13 mouse cellular contexts compared by ENCODE assay signal in the genomic region with DNA sequence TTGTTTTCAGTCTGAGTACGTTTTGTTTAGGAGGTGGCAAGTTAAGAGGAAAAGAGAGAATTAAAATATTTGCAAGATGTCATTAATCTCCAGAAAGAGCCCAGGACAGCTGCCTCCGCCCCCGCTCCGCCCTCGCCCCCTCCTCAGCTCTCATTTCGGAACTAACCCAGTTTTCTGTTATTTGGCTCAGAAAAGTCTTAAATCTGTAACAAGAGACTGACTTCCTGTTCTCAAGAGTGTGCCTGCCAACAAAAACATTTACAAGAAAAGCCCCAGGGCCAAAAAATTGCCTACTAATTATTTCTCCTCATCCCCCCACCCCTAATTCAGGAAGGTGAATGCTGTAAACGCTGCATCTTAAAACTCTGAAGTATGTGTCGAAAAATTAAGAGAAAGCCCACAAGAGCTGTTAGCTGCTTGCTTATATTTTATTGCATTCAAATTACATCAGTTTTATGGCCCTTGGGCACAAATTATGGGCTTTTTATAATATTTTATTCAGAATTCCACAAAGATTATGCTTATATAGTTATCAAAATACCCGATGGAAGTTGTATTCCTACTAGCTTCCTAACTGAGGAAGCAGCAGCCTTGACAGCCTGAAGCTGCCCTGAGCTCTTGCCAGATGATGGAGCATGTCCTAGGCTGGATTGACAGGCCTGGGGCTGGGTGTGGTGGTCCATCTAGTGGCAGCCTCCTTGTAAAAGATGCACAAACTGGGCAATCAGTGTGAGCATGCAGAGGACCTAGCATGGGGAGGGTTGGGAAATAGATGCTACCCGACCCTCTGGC. TPM values are rescaled to one million over a fixed set of nuclear protein-coding genes. Genes with fewer than 3 reads are reported as not detected.
DNase-seq lines count a peak whose midpoint lies in the region; ATAC-seq and TF ChIP-seq lines count a peak whose summit lies in the region.
"Had no signal": no experiment of that assay in that cellular context is flagged by ENCODE, and none has a peak within 500 bp of the region (broad histone marks: within the 10 kb centered on the region; RNA-seq: fewer than 3 reads in every experiment).

No protein-coding gene starts in this region.

- H3K4me2 ChIP-seq in heart, embryonic 11.5 days = no peak overlapping the region
- H3K4me2 ChIP-seq in lung, embryonic 15.5 days = peak overlapping the region; percentile 13; the same call in 1 of the 2 replicates
- H3K4me2 ChIP-seq in myocyte (ENCODE audit: low read depth) = peak overlapping the region; percentile 39
- no peak overlapping the region for H3K4me2 ChIP-seq in midbrain, embryonic 15.5 days
- H3K4me2 ChIP-seq: limb, embryonic 15.5 days had no signal

- H3K4me1 ChIP-seq in heart, adult 2 months (ENCODE audit: control insufficient read depth, insufficient read depth, low read length) = no peaks in the 10 kb centered on the region
- H3K4me1 ChIP-seq in heart, embryonic 11.5 days (ENCODE audit: control insufficient read depth, insufficient read depth, low read length) = peaks cover 7% of the 10 kb centered on the region
- H3K4me1 ChIP-seq in lung, embryonic 15.5 days = peaks cover 5% of the 10 kb centered on the region; the same call in 1 of the 2 replicates
- H3K4me1 ChIP-seq in embryonic fibroblast, embryonic 13.5 days (ENCODE audit: control insufficient read depth, insufficient read depth, low read length) = peaks cover 10% of the 10 kb centered on the region
- no peaks in the 10 kb centered on the region for H3K4me1 ChIP-seq in midbrain, embryonic 15.5 days

- no peak for ATAC-seq in heart, embryonic 11.5 days (replicated peaks; ENCODE audit: insufficient number of reproducible peaks, low FRiP score, low TSS enrichment)
- no peak for ATAC-seq in lung, embryonic 15.5 days (ENCODE audit: borderline replicate concordance, extremely low read depth, low FRiP score, low TSS enrichment)
- no peak for ATAC-seq in midbrain, embryonic 15.5 days (replicated peaks)

- H3K9ac ChIP-seq in heart, adult 2 months (ENCODE audit: low read depth, low read length) = no peak overlapping the region
- no peak overlapping the region for H3K9ac ChIP-seq in heart, embryonic 11.5 days (ENCODE audit: low read depth, low read length)
- no peak overlapping the region for H3K9ac ChIP-seq in lung, embryonic 15.5 days
- no peak overlapping the region for H3K9ac ChIP-seq in midbrain, embryonic 15.5 days
- H3K9ac ChIP-seq: limb, embryonic 15.5 days had no signal

- WGBS in heart, adult 2 months = 40% methylated on average over 10 of the region's 10 CpGs
- 59% methylated on average over 10 of the region's 10 CpGs for WGBS in heart, embryonic 11.5 days (ENCODE audit: insufficient replicate concordance)
- whole genome bisulfite sequencing in lung, embryonic 15.5 days = 41% methylated on average over 10 of the region's 10 CpGs
- WGBS in midbrain, embryonic 15.5 days = 76% methylated on average over 10 of the region's 10 CpGs

- no peak for TF ChIP-seq POLR2A in heart, adult 2 months (IDR thresholded peaks at IDR 0.05; ENCODE audit: insufficient read depth, low read depth, low read length)
- no peak for TF ChIP-seq POLR2A in embryonic fibroblast, embryonic 13.5 days (IDR thresholded peaks at IDR 0.05; ENCODE audit: low read depth, low read length)
- no peak for TF ChIP-seq POLR2A in myocyte (IDR thresholded peaks at IDR 0.05; ENCODE audit: insufficient read length, low read depth)

- no peak overlapping the region for H3K4me3 ChIP-seq in heart, adult 2 months
- H3K4me3 ChIP-seq in heart, embryonic 11.5 days (ENCODE audit: low read depth, low read length) = no peak overlapping the region
- no peak overlapping the region for H3K4me3 ChIP-seq in lung, embryonic 15.5 days
- H3K4me3 ChIP-seq in embryonic fibroblast, embryonic 13.5 days (ENCODE audit: insufficient read depth, low read length) = no peak overlapping the region
- H3K4me3 ChIP-seq in myocyte = no peak overlapping the region
- H3K4me3 ChIP-seq in midbrain, embryonic 15.5 days = no peak overlapping the region
- H3K4me3 ChIP-seq: limb, embryonic 15.5 days had no signal

- no peak for TF ChIP-seq CTCF in heart, adult 2 months (IDR thresholded peaks at IDR 0.05)
- no peak for TF ChIP-seq CTCF in embryonic fibroblast, embryonic 13.5 days (IDR thresholded peaks at IDR 0.05; ENCODE audit: borderline replicate concordance, insufficient read depth, low read length)

- H3K27me3 ChIP-seq in heart, adult 2 months (ENCODE audit: control insufficient read depth, insufficient read depth, low read length) = no peaks in the 10 kb centered on the region
- H3K27me3 ChIP-seq in heart, embryonic 11.5 days (ENCODE audit: control insufficient read depth, insufficient read depth, low read length) = no peaks in the 10 kb centered on the region
- no peaks in the 10 kb centered on the region for H3K27me3 ChIP-seq in lung, embryonic 15.5 days
- no peaks in the 10 kb centered on the region for H3K27me3 ChIP-seq in myocyte (ENCODE audit: control insufficient read depth, insufficient read depth, insufficient read length)
- no peaks in the 10 kb centered on the region for H3K27me3 ChIP-seq in midbrain, embryonic 15.5 days (replicated peaks)

- intact Hi-C loops in heart, adult 2 months (cut with DNase I) = no loop called here

- no peak for TF ChIP-seq EP300 in heart, adult 2 months (IDR thresholded peaks at IDR 0.05; ENCODE audit: insufficient read depth, low read depth, low read length)

- DNase-seq in heart, adult 2 months = no peak
- no peak for DNase-seq in lung, postnatal 14 days
- no peak for DNase-seq in layer of hippocampus, adult 9-11 months
- DNase-seq: adrenal gland, adult 8-10 months; cerebellum, adult 11 months; spleen, adult 18-20 months; thymus, postnatal 14 days had no signal

- H3K36me3 ChIP-seq in heart, adult 2 months (ENCODE audit: control insufficient read depth, insufficient read depth, low read length) = no peaks in the 10 kb centered on the region
- H3K36me3 ChIP-seq in heart, embryonic 11.5 days (ENCODE audit: control insufficient read depth, insufficient read depth, low read length) = no peaks in the 10 kb centered on the region
- no peaks in the 10 kb centered on the region for H3K36me3 ChIP-seq in lung, embryonic 15.5 days
- H3K36me3 ChIP-seq in myocyte (ENCODE audit: control insufficient read depth, insufficient read depth) = no peaks in the 10 kb centered on the region
- no peaks in the 10 kb centered on the region for H3K36me3 ChIP-seq in midbrain, embryonic 15.5 days (replicated peaks)
- H3K36me3 ChIP-seq: limb, embryonic 15.5 days had no signal

- no peaks in the 10 kb centered on the region for H3K9me3 ChIP-seq in heart, embryonic 11.5 days (replicated peaks; ENCODE audit: control insufficient read depth, low read length)
- no peaks in the 10 kb centered on the region for H3K9me3 ChIP-seq in lung, embryonic 15.5 days
- no peaks in the 10 kb centered on the region for H3K9me3 ChIP-seq in midbrain, embryonic 15.5 days
- H3K9me3 ChIP-seq: limb, embryonic 15.5 days had no signal

- H3K27ac ChIP-seq in heart, adult 2 months = peak overlapping the region; percentile 13; the same call in 1 of the 2 replicates
- H3K27ac ChIP-seq in heart, embryonic 11.5 days (ENCODE audit: low read depth, low read length) = no peak overlapping the region
- no peak overlapping the region; the same call in 1 of the 2 replicates for H3K27ac ChIP-seq in lung, embryonic 15.5 days
- peak overlapping the region; percentile 41 for H3K27ac ChIP-seq in embryonic fibroblast, embryonic 13.5 days (ENCODE audit: insufficient read depth, low read length)
- H3K27ac ChIP-seq in midbrain, embryonic 15.5 days = no peak overlapping the region
- H3K27ac ChIP-seq: limb, embryonic 15.5 days had no signal

- no peak overlapping the region for H3ac ChIP-seq in myocyte (ENCODE audit: control insufficient read depth, insufficient read length)

- no peaks in the 10 kb centered on the region for H3K79me2 ChIP-seq in heart, adult 2 months (replicated peaks; ENCODE audit: control insufficient read depth, insufficient read depth, low read length)
- no peaks in the 10 kb centered on the region for H3K79me2 ChIP-seq in myocyte (ENCODE audit: control insufficient read depth, insufficient read depth)

TF ChIP-seq in myocyte, 11 proteins besides CTCF, POLR2A, EP300 and RAD21:
- no peak for TF ChIP-seq E2F4 (IDR thresholded peaks at IDR 0.05; ENCODE audit: insufficient read depth)
- no peak for TF ChIP-seq MYOG (IDR thresholded peaks at IDR 0.05; ENCODE audit: control insufficient read depth in 1 of 3, insufficient read depth in 1 of 3, insufficient read length in 2 of 3, low read depth in 2 of 3)
- TF ChIP-seq USF1 (IDR thresholded peaks at IDR 0.05; ENCODE audit: low read depth) = no peak
- no peak for TF ChIP-seq POLR2AphosphoS2 (IDR thresholded peaks at IDR 0.05; ENCODE audit: insufficient read length, low read depth)
- TF ChIP-seq TCF3 (IDR thresholded peaks at IDR 0.05; ENCODE audit: insufficient read length, low read depth) = no peak
- TF ChIP-seq CEBPB (IDR thresholded peaks at IDR 0.05; ENCODE audit: insufficient read depth, poor library complexity, severe bottlenecking) = peak; percentile 75
- TF ChIP-seq MYOD1 (IDR thresholded peaks at IDR 0.05; ENCODE audit: control insufficient read depth in 1 of 3, insufficient read length in 2 of 3, low read depth in 2 of 3) = peak in 1 of 3 experiments; percentile 27
- no peak for TF ChIP-seq SRF (IDR thresholded peaks at IDR 0.05; ENCODE audit: control insufficient read depth, insufficient read length, low read depth)
- TF ChIP-seq TCF12 (IDR thresholded peaks at IDR 0.05; ENCODE audit: insufficient read depth, poor library complexity, severe bottlenecking) = no peak
- no peak for TF ChIP-seq REST (IDR thresholded peaks at IDR 0.05; ENCODE audit: insufficient read depth, insufficient read length)
- no peak for TF ChIP-seq MAX (IDR thresholded peaks at IDR 0.05; ENCODE audit: low read depth)

RNA-seq across cellular contexts. Expression of a gene that starts 12.9 kb away (rescaled TPM):
- total RNA-seq in heart, adult 2 months (2021) = 100 to 1,000 TPM; 320 to 321 TPM
- polyA plus RNA-seq in heart, adult 2 months (2012; rRNA removed) = 188 and 224 TPM in 2 replicates
- 301 and 350 TPM in 2 replicates for polyA plus RNA-seq in heart, embryonic 11.5 days (2014; fragmentation: Nextera tagmentation; extraction: Ambion mirVana)
- 382 and 392 TPM in 2 replicates for polyA plus RNA-seq in lung, embryonic 15.5 days (2015; fragmentation: Nextera tagmentation; extraction: Ambion mirVana)
- polyA plus RNA-seq in embryonic fibroblast, embryonic 13.5 days (2011; ENCODE audit: insufficient read length, low read depth, missing spikeins) = 163 and 185 TPM in 2 replicates
- polyA plus RNA-seq in myocyte (2012; fragmentation: generic; extraction: Trizol) = 146 TPM
- 353 and 354 TPM in 2 replicates for polyA plus RNA-seq in midbrain, embryonic 15.5 days (2015; fragmentation: Nextera tagmentation; extraction: Ambion mirVana)

Comparison
In these comparisons a context has a peak if more than half of its experiments do, and no peak if none do; other contexts are left out.
1. H3K27ac ChIP-seq: peak in heart, adult 2 months (single experiment) and embryonic fibroblast, embryonic 13.5 days (single experiment); none in heart, embryonic 11.5 days (single experiment), lung, embryonic 15.5 days (single experiment) and midbrain, embryonic 15.5 days (single experiment).
2. H3K4me2 ChIP-seq: peak in lung, embryonic 15.5 days (single experiment) and myocyte (single experiment); none in heart, embryonic 11.5 days (single experiment) and midbrain, embryonic 15.5 days (single experiment).